Mouse (Mus musculus) midbrain, embryonic 11.5 days (tissue): ENCODE results near the gene Sstr2. TPM values are rescaled to one million over a fixed set of nuclear protein-coding genes. Genes with fewer than 3 reads are reported as not detected.
A peak's percentile ranks its signal among the peaks of the same experiment; 100 is the strongest.

Source experiments
- ATAC-seq: fragments of 200-750 bp; cut with Nextera tagmentation; 2 replicates; pipeline ENCODE4 v1.8.0; 2017; ENCODE audit warnings: moderate TSS enrichment, moderate library complexity; ENCODE audit not compliant: low FRiP score
- DNase-seq: peaks from one replicate; pipeline ENCODE4 v3.0.0; 2015; ENCODE audit warnings: low spot score; ENCODE audit errors: missing footprints
- H3K27ac ChIP-seq: fragments of 300-500 bp; sonication (generic); 2 replicates; pipeline ENCODE4 v1.5.1; 2014; ENCODE audit warnings: low read depth, low read length
- H3K27me3 ChIP-seq: fragments of 300-500 bp; sonication (generic); 2 replicates; pipeline ENCODE4 v1.6.1; 2014; ENCODE audit warnings: mild to moderate bottlenecking, low read length, moderate library complexity, mixed read lengths; ENCODE audit not compliant: control insufficient read depth, insufficient read depth
- H3K36me3 ChIP-seq: fragments of 300-500 bp; sonication (generic); 2 replicates; pipeline ENCODE4 v1.6.1; 2014; ENCODE audit warnings: mild to moderate bottlenecking, low read length, moderate library complexity, mixed read lengths; ENCODE audit not compliant: control insufficient read depth, insufficient read depth
- H3K4me1 ChIP-seq: fragments of 300-500 bp; sonication (generic); 2 replicates; pipeline ENCODE4 v1.6.1; 2014; ENCODE audit warnings: low read length; ENCODE audit not compliant: control insufficient read depth, insufficient read depth
- H3K4me2 ChIP-seq: fragments of 300-500 bp; sonication (generic); 2 replicates; pipeline ENCODE4 v1.6.1; 2014; ENCODE audit warnings: mild to moderate bottlenecking, moderate library complexity
- H3K4me3 ChIP-seq: fragments of 300-500 bp; sonication (generic); 2 replicates; pipeline ENCODE4 v1.5.1; 2014; ENCODE audit warnings: low read depth, low read length
- H3K9ac ChIP-seq: fragments of 300-500 bp; sonication (generic); 2 replicates; pipeline ENCODE4 v1.6.1; 2014; ENCODE audit warnings: low read length
- H3K9me3 ChIP-seq: fragments of 300-500 bp; sonication (generic); 2 replicates; pipeline ENCODE4 v1.6.1; 2016; ENCODE audit warnings: low read length; ENCODE audit not compliant: control insufficient read depth
- WGBS: fragments of 180-500 bp; shearing (Covaris S2); extraction: QIAGEN DNeasy Blood & Tissue Kit; methylation state at CpG from one replicate; pipeline ENCODE4 v1.1.7; 2014; 5-methylcytosine and 5-hydroxymethylcytosine counted together
- polyA plus RNA-seq: library from polyadenylated mRNA; unstranded; fragments of >200 nt; fragmentation: Nextera tagmentation; extraction: Ambion mirVana; gene quantifications from 2 replicates; pipeline ENCODE4 v1.2.1, GENCODE M21; 2014

The Sstr2 gene
- 12.4 and 12.6 TPM in 2 replicates for polyA plus RNA-seq

DNA sequence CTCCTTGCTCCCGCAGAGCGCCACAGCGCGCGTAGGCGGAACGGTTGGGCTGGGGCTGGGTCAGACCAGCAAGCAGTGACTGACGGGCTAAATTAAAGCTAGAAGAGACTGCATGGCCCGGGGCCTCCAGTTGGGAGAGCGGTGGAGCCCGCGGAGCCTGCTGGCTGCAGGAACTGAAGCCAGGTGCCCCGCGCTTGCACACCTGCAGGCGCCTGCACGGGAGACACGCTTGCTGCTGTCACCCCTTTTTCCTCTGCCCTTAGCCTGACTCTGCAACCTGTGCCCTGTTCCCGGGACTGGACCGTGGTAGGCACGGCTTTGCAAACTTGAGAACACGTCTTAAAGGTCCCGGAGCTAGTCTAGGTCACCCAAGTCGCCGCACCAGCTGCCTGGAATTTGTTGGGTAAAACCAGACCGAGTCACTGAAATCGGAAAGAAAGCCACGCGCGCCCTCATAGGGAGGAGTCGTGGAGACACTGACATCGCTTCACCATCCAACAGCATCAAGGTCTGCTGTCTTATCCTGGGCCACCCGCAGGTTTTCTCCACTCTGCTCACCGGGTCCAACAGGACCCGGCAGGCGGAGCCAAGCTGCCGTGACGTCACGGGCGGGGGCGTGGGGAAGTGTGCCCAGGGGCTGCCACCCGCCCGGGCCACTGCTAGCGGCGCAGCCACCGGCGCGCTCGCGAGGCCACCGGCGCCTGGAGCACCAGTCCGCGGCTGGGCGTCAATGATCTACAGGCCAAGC lies at the start of gene Sstr2:
Sstr2 (plus strand) TSS at position 671 of the 748 bp plus-strand sequence.
- Histone ChIP-seq H3K4me3 (peak within 1 kb of the TSS; percentile 46), H3K4me2 (peak within 1 kb of the TSS; percentile 89), H3K27me3 (peaks cover 38% of the 10 kb centered on the region), H3K4me1 (peaks cover 18% of the 10 kb centered on the region), H3K9me3 (no peaks in the 10 kb centered on the region), H3K36me3 (no peaks in the 10 kb centered on the region), H3K9ac (peak within 1 kb of the TSS; percentile 65), H3K27ac (no peak within 1 kb of the TSS)
- DNase-seq (peak; percentile 97), ATAC-seq (peak; percentile 77)
- WGBS = 2% methylated on average over 54 of the region's 54 CpGs

DNA sequence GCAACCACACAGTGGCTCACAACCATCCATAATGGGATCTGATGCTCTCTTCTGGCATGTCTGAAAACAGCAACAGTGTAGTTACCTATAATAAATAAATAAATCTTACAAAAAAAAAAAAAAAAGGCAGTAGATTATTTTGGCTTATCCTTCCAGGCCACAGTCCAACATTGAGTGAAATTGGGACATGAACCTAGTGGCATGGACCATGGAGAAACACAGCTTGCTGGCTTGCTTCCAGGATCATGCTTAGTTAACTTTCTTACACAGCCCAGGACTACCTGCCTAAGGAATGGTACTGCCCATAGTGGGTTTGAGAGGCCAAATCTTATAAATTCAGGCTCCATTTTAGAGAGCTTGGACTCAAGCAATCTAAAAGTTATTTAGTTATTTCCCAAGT lies 47.5 kb upstream of the Sstr2 start:
- ATAC-seq = no peak
- no peak overlapping the region for H3K9ac ChIP-seq
- DNase-seq = no peak
- H3K36me3 ChIP-seq = no peaks in the 10 kb centered on the region
- no peaks in the 10 kb centered on the region for H3K9me3 ChIP-seq
- no peaks in the 10 kb centered on the region; the same call in 1 of the 2 replicates for H3K4me1 ChIP-seq
- no peak overlapping the region for H3K4me2 ChIP-seq
- H3K27ac ChIP-seq = no peak overlapping the region
- H3K27me3 ChIP-seq = no peaks in the 10 kb centered on the region
- H3K4me3 ChIP-seq = no peak overlapping the region

- no peak overlapping the region for H3K4me2 ChIP-seq
- DNase-seq (peak; percentile 67), ATAC-seq (no peak)
- no peak overlapping the region for H3K4me3 ChIP-seq
- H3K36me3 ChIP-seq = no peaks in the 10 kb centered on the region
- 69% methylated on average over 6 of the region's 6 CpGs for WGBS
- H3K27me3 ChIP-seq = no peaks in the 10 kb centered on the region
- H3K4me1 ChIP-seq = no peaks in the 10 kb centered on the region; the same call in 1 of the 2 replicates
- no peak overlapping the region for H3K27ac ChIP-seq
- H3K9ac ChIP-seq = no peak overlapping the region
- H3K9me3 ChIP-seq = no peaks in the 10 kb centered on the region
Observed at GRCm38 (mm10) chr11:113572641-113573040, 46.5 kb upstream of the Sstr2 start.

DNA sequence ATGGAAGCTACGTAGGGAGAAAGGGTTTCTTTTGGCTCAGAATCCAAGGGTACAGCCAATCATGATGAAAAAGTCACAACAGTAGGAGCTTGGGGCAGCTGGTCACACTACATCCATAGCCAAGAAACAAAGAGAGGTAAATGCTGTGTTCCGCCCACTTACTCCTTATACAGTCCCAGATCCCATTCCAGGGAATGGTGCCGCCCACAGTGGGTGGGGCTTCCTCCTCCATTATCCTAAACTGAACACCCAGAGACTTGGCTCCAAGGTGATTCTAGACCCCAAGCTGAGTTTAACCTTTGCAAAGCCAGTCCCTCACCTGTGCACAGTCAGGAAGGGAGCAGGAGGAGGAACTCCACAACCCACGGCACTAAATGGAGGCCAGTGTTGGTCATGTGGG lies 41.9 kb upstream of the Sstr2 start:
- Histone ChIP-seq H3K9me3 (no peaks in the 10 kb centered on the region), H3K36me3 (no peaks in the 10 kb centered on the region), H3K27me3 (no peaks in the 10 kb centered on the region), H3K9ac (no peak overlapping the region), H3K27ac (no peak overlapping the region), H3K4me3 (no peak overlapping the region), H3K4me1 (no peaks in the 10 kb centered on the region; the same call in 1 of the 2 replicates), H3K4me2 (no peak overlapping the region)
- 82% methylated on average over 4 of the region's 4 CpGs for WGBS
- DNase-seq = no peak
- ATAC-seq = no peak

GRCm38 (mm10) chr11:113583879-113584661 lies 35.1 kb upstream of the Sstr2 start:
- WGBS = 57% methylated on average over 11 of the region's 11 CpGs
- Histone ChIP-seq H3K4me2 (no peak overlapping the region), H3K9ac (no peak overlapping the region), H3K27ac (peak overlapping the region; percentile 42), H3K4me3 (no peak overlapping the region), H3K9me3 (no peaks in the 10 kb centered on the region), H3K36me3 (no peaks in the 10 kb centered on the region), H3K4me1 (no peaks in the 10 kb centered on the region; the same call in 1 of the 2 replicates), H3K27me3 (no peaks in the 10 kb centered on the region)
- ATAC-seq = peak; percentile 57
- no peak for DNase-seq

DNA sequence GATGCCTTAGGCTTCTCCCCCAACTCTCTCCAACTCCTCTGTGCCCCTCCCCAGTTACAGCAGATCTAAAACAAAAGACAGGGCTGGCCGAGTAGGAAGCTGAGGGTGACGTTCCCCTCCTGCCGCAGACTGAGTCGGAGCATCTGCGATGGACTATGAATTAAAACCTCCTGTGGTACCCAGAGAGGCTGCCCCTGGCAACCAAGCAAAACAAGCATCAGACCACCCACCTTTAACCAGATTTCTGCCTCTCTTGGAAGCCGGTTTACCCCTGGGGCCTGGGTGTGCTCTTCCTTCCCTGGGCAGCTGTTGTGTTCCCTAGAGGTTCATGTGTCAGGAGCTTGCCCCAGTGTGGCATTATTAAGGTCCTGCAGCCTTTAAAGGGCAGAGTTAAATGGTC lies 32.7 kb upstream of the Sstr2 start:
- H3K9me3 ChIP-seq = no peaks in the 10 kb centered on the region
- H3K4me2 ChIP-seq = no peak overlapping the region
- no peaks in the 10 kb centered on the region for H3K36me3 ChIP-seq
- H3K9ac ChIP-seq = no peak overlapping the region
- ATAC-seq = no peak
- DNase-seq = no peak
- no peaks in the 10 kb centered on the region for H3K27me3 ChIP-seq
- no peak overlapping the region for H3K27ac ChIP-seq
- H3K4me1 ChIP-seq = no peaks in the 10 kb centered on the region; the same call in 1 of the 2 replicates
- H3K4me3 ChIP-seq = no peak overlapping the region
- WGBS = 46% methylated on average over 6 of the region's 6 CpGs

GRCm38 (mm10) chr11:113588936-113589335 lies 30.2 kb upstream of the Sstr2 start:
- Histone ChIP-seq H3K36me3 (no peaks in the 10 kb centered on the region), H3K4me2 (no peak overlapping the region), H3K27ac (no peak overlapping the region), H3K9ac (no peak overlapping the region), H3K4me3 (no peak overlapping the region), H3K27me3 (no peaks in the 10 kb centered on the region), H3K4me1 (no peaks in the 10 kb centered on the region), H3K9me3 (no peaks in the 10 kb centered on the region)
- ATAC-seq = no peak
- 62% methylated on average over 3 of the region's 3 CpGs for WGBS
- DNase-seq = no peak

DNA sequence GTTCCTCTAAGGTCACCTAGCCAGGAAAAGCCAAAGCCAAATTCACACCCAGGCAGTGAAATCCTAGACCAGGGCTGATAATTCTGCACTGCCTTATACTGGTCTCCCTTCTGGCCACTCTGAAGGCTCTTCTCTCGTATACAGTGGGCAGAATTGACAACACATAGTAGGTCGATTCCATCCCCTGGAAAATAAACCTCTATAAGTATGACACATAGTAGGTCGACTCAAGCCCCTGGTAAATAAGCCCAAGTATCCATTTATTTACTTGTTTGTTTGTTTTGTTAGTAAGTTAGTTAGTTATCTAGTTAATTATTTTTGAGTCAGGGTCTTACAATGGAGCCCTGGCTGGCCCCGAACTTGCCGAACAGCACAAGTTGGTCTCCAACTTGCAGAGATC lies 24.0 kb upstream of the Sstr2 start:
- Histone ChIP-seq H3K27me3 (no peaks in the 10 kb centered on the region), H3K4me2 (no peak overlapping the region), H3K36me3 (no peaks in the 10 kb centered on the region), H3K4me3 (no peak overlapping the region), H3K9me3 (no peaks in the 10 kb centered on the region), H3K27ac (no peak overlapping the region), H3K4me1 (no peaks in the 10 kb centered on the region), H3K9ac (no peak overlapping the region)
- ATAC-seq (no peak), DNase-seq (no peak)
- WGBS = 83% methylated on average over 5 of the region's 5 CpGs

DNA sequence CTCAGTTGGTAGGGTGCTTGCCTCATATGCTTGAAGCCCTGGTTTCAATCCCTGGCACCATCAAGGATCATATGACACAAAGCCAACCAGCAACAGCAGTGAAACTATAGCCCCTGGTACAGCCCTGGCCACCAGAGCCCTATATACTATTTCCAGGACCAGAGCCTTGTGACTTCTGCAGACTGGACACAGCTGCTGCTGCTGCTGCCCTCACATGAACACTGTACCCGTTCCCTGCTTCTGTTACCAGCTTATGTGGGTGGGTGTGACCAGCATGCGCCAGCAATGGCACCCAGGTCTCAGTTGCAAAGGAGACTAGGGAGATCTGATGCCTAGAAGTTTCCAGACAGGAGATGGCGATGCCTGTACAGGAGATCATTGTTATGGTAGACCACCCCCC lies 21.5 kb upstream of the Sstr2 start:
- WGBS = 83% methylated on average over 3 of the region's 3 CpGs
- Histone ChIP-seq H3K9me3 (no peaks in the 10 kb centered on the region), H3K4me1 (peaks cover 18% of the 10 kb centered on the region), H3K36me3 (no peaks in the 10 kb centered on the region), H3K27me3 (no peaks in the 10 kb centered on the region), H3K4me3 (no peak overlapping the region), H3K27ac (no peak overlapping the region), H3K4me2 (no peak overlapping the region), H3K9ac (no peak overlapping the region)
- ATAC-seq (no peak), DNase-seq (no peak)
